Mouse (Mus musculus) right cerebral cortex, postnatal 25 days (tissue): Measurements from ENCODE around the gene Pdpr.
"Not testable (repeated sequence)": the region's sequence is repeated elsewhere in the genome, so short reads cannot be mapped to it uniquely, and the experiment has no call there.

Experiments
- DNase-seq: peaks from one replicate; pipeline ENCODE4 v3.0.0; 2022

Gene Pdpr

DNA sequence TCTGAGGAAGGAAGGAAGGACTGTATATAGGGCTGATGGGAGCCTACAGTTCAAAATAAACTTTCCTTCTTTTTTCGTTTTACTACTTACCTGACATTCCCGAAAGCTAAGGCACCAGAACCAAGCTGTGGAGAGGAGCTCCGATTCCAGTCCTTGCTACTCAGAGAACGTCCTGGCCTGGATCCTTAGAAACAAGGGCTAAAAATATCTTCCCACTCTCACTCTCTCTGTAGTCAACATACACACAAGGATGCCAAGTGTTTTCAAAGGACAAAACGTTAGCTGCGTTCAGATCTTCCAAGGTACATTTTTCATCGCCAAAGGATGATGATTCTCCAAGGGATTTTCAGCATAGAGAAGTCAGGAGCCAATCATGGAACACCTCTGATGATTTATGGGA, 2.7 kb upstream of the Pdpr start:
- no peak for DNase-seq

- DNase-seq, result not testable (repeated sequence)
Measured at GRCm38 (mm10) chr8:111092326-111092725, 2.1 kb upstream of the Pdpr start, which contains the start of gene Clec18a. Gene Clec18a (minus strand): TSS chr8:111092426.

DNA sequence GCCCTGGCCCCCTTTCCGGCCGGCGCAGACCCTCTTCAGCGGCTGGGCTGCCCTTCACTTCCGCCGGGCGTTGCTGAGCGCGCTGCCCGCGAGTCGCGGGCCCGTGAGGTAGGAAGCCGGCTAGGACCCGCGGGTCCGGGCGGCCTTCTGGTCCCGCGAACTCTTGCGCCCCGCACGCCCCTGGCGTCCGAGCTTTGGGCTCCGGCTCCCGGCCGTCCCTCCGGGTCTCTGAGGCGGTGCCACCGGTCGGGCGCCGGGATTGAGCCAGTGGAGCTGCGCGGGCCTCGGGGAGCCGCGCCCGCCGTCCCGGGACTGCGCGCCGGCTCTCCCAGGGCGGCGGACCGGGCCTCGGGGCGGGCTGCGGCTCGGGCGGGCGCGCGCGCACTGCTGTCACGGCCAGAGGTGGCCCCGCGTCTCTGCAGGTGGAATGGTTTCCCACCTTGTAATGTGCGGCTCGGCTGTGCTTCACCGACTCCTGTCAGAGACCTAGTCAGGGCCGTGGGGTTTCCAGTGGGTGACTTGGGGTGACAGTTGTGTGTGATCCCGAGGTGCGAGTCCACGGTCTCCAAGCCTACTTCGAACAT, 381 bp downstream of the Pdpr start:
- DNase-seq, result not testable (repeated sequence)

DNA sequence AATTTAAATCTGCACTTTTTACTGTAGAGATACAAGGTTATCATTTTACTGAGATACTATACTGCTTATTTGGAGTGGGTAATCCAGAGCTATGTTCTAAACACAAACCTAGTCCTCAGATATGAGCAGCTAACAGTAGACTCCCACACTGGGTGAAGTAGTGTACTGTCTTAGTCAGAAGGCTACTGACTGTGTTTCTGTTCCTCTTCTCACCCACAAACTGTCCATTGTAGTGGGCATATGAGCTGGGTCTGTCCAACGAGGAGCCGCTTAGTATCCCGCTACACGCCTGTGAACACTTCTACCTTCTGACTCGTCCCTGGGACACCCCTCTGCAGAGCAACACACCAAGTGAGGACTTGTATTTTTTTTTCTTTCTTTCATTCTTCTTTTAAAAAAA, 20.5 kb downstream of the Pdpr start:
- DNase-seq, result no peak

GRCm38 (mm10) chr8:111119481-111119880, 25.1 kb downstream of the Pdpr start:
- DNase-seq, result no peak

DNA sequence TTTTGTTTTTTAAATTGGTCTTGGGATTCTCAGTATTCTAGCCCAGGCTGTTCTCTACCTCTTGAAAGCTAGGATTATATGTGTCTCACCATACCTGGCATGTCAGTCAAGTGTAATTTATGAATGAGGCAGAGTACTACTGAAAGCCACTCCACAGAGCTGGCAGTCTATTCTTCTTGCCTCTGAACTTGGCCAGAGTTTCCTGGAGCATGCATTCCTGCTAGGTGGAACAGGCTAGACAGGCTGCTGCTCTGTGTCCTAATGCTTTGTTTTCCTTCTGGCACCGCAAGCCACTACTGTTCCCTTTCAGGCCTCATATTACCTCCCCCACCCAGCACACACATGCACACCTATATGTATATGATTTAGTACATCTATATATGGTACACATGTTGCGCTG, 36.3 kb downstream of the Pdpr start:
- no peak for DNase-seq

- no peak for DNase-seq
Measured at GRCm38 (mm10) chr8:111142521-111142920, 48.1 kb downstream of the Pdpr start.

DNA sequence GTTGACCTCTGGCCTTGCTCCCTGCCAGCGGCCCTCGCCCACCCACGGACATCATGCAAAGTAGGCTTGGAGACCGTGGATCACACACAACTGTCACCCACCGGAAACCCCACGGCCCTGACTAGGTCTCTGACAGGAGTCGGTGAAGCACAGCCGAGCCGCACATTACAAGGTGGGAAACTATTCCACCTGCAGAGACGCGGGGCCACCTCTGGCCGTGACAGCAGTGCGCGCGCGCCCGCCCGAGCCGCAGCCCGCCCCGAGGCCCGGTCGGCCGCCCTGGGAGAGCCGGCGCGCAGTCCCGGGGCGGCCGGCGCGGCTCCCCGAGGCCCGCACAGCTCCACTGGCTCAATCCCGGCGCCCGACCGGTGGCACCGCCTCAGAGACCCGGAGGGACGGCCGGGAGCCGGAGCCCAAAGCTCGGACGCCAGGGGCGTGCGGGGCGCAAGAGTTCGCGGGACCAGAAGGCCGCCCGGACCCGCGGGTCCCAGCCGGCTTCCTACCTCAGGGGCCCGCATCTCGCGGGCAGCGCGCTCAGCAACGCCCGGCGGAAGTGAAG, 50.5 kb downstream of the Pdpr start:
- peak; percentile 14 for DNase-seq

GRCm38 (mm10) chr8:111145460-111146012, 51.1 kb downstream of the Pdpr start:
- DNase-seq, result peak; percentile 94

- DNase-seq, result no peak
Measured at GRCm38 (mm10) chr8:111155721-111156436, 61.4 kb downstream of the Pdpr start.

- DNase-seq, result peak; percentile 39
Measured at GRCm38 (mm10) chr8:111157617-111158016, 63.2 kb downstream of the Pdpr start.

GRCm38 (mm10) chr8:111171661-111172060, 77.2 kb downstream of the Pdpr start:
- no peak for DNase-seq

GRCm38 (mm10) chr8:111185472-111185947, 91.1 kb downstream of the Pdpr start:
- DNase-seq, result peak; percentile 38
